Mouse (Mus musculus) erythroblast, embryonic 14.5 days (primary cell): ENCODE results near the gene Tuba3b.

ENCODE experiments used
- GATA1 ChIP-seq: IDR thresholded peaks from 2 replicates; pipeline ENCODE4 v1.6.1; 2012; ENCODE audit warnings: low read length, inconsistent platforms, mixed read lengths
- TAL1 ChIP-seq: IDR thresholded peaks from 3 replicates; pipeline ENCODE4 v1.6.1; 2012; ENCODE audit warnings: low read length, inconsistent platforms, mixed read lengths

DNA sequence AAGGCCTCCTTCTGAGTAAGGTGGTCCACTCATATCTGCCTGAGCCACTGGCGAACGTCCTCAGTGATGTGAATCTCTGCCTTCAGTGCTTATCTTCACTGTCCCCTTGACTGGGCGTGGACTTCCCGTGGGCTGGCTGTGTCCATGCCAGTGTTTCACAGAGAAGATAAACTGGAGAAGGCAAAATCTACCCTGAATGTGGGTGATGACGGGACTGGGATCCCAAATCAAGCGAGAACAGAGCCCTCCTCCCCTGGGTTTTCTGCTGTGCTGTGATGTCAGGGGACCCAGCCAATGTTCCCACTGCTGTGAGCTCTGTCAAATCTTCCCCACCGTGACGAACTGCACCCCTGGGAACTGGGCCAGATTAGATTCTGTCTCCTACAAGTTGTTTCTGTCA lies 48.3 kb upstream of the Tuba3b start:
- TF ChIP-seq GATA1, result no peak
- no peak for TF ChIP-seq TAL1
